Mouse (Mus musculus) kidney, embryonic 16.5 days (tissue): ENCODE measurements at regions not wholly inside any gene's neighbourhood (a gene's known extent, or its start where the extent isn't known, plus 50 kb on each side); places are given as distances from the start of the nearest gene placed in this dataset.
"Not testable (repeated sequence)": the region's sequence is repeated elsewhere in the genome, so short reads cannot be mapped to it uniquely, and the experiment has no call there.

Experiments
- ATAC-seq: fragments of 200-750 bp; cut with Nextera tagmentation; 2 replicates; pipeline ENCODE4 v1.8.0; 2017; ENCODE audit warnings: moderate TSS enrichment; ENCODE audit not compliant: low FRiP score, low TSS enrichment
- H3K27ac ChIP-seq: fragments of 300-500 bp; sonication (generic); 2 replicates; pipeline ENCODE4 v1.5.1; 2014; ENCODE audit warnings: low read length
- H3K27me3 ChIP-seq: fragments of 300-500 bp; sonication (generic); 2 replicates; pipeline ENCODE4 v1.6.1; 2014; ENCODE audit warnings: low read length, control low read depth, mixed read lengths; ENCODE audit not compliant: insufficient read depth
- H3K36me3 ChIP-seq: fragments of 300-500 bp; sonication (generic); 2 replicates; pipeline ENCODE4 v1.6.1; 2014; ENCODE audit warnings: low read length, control low read depth, mixed read lengths; ENCODE audit not compliant: insufficient read depth
- H3K4me1 ChIP-seq: fragments of 300-500 bp; sonication (generic); 2 replicates; pipeline ENCODE4 v1.6.1; 2014; ENCODE audit warnings: low read length, control low read depth, mixed read lengths; ENCODE audit not compliant: insufficient read depth
- H3K4me2 ChIP-seq: fragments of 300-500 bp; sonication (generic); replicated peaks from 2 replicates; pipeline ENCODE4 v1.6.1; 2014; ENCODE audit warnings: low read depth, low read length
- H3K4me3 ChIP-seq: fragments of 300-500 bp; sonication (generic); 2 replicates; pipeline ENCODE4 v1.5.1; 2014; ENCODE audit warnings: mild to moderate bottlenecking, low read length
- H3K9ac ChIP-seq: fragments of 300-500 bp; sonication (generic); replicated peaks from 2 replicates; pipeline ENCODE4 v1.6.1; 2014; ENCODE audit warnings: low read length
- H3K9me3 ChIP-seq: fragments of 300-500 bp; sonication (generic); 2 replicates; pipeline ENCODE4 v1.6.1; 2016; ENCODE audit warnings: low read length, control low read depth
- WGBS: fragments of 180-500 bp; shearing (Covaris S2); extraction: QIAGEN DNeasy Blood & Tissue Kit; methylation state at CpG from one replicate; pipeline ENCODE4 v1.1.7; 2014; 5-methylcytosine and 5-hydroxymethylcytosine counted together

DNA sequence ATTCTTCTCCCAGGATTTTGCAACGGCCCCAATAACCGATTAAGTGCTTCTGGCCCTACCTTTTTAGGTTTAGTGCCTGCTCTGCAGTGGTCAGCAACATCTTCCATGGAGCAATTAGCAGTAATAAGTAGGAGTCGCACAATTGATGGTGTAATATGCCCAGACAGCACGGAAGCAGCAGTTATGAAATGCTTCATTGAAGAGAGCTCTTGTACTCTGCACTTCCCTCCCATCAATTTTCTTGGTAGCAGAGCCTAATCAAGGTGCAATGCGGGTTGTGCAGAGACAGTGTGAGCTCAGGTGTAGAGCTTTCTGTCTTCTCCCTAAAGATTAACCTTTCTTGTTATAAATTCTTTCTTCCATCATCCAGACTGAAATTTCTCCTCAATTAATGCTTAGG is 193.3 kb downstream of the Serpinb8 start:
- H3K36me3 ChIP-seq: no peaks in the 10 kb centered on the region
- no peak overlapping the region for H3K27ac ChIP-seq
- H3K4me3 ChIP-seq: no peak overlapping the region
- no peak for ATAC-seq
- H3K4me2 ChIP-seq: no peak overlapping the region
- no peaks in the 10 kb centered on the region for H3K9me3 ChIP-seq
- H3K9ac ChIP-seq: no peak overlapping the region
- 76% methylated on average over 5 of the region's 5 CpGs for WGBS
- H3K4me1 ChIP-seq: no peaks in the 10 kb centered on the region
- H3K27me3 ChIP-seq: no peaks in the 10 kb centered on the region

DNA sequence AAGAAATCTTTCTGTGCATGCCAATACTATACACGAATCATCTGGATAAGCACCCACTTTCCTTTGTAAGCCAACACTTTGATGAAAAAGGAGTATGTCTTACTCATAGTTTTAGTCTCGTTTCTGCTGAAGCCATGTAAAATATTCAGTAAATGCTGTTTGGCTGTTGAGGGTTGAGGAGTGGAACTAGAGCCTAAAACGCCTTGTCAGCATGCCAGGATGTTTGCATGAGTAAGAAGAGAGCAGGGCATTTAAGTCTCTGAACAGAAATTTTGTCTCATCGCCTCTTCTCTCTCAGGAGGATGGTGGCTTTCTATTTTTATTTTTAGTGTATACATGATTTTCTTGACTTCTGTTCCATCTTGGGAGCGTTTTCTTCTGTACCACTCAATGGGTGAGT is 216.0 kb downstream of the Serpinb8 start:
- Histone ChIP-seq H3K27ac (no peak overlapping the region), H3K36me3 (no peaks in the 10 kb centered on the region), H3K4me1 (no peaks in the 10 kb centered on the region), H3K9me3 (no peaks in the 10 kb centered on the region), H3K27me3 (no peaks in the 10 kb centered on the region), H3K4me2 (no peak overlapping the region), H3K9ac (no peak overlapping the region), H3K4me3 (no peak overlapping the region)
- no peak for ATAC-seq
- WGBS: 85% methylated on average over 5 of the region's 5 CpGs

GRCm38 (mm10) chr1:107807367-107807766 is 217.6 kb downstream of the Serpinb8 start:
- not testable (repeated sequence) for H3K9ac ChIP-seq, H3K27me3 ChIP-seq, ATAC-seq, H3K36me3 ChIP-seq, H3K4me3 ChIP-seq, H3K4me1 ChIP-seq, H3K9me3 ChIP-seq, H3K27ac ChIP-seq, H3K4me2 ChIP-seq
- 80% methylated on average over 2 of the region's 2 CpGs for WGBS

GRCm38 (mm10) chr1:107811136-107811535 is 221.3 kb downstream of the Serpinb8 start:
- H3K4me1 ChIP-seq: no peaks in the 10 kb centered on the region
- no peak overlapping the region for H3K27ac ChIP-seq
- H3K9me3 ChIP-seq: no peaks in the 10 kb centered on the region
- 68% methylated on average over 1 of the region's 1 CpGs for WGBS
- H3K27me3 ChIP-seq: no peaks in the 10 kb centered on the region
- no peaks in the 10 kb centered on the region for H3K36me3 ChIP-seq
- ATAC-seq: no peak
- H3K4me2 ChIP-seq: no peak overlapping the region
- no peak overlapping the region for H3K9ac ChIP-seq
- H3K4me3 ChIP-seq: no peak overlapping the region

GRCm38 (mm10) chr1:107811859-107812258 is 222.1 kb downstream of the Serpinb8 start:
- Histone ChIP-seq H3K4me3 (no peak overlapping the region), H3K27me3 (no peaks in the 10 kb centered on the region), H3K9me3 (no peaks in the 10 kb centered on the region), H3K4me2 (no peak overlapping the region), H3K9ac (no peak overlapping the region), H3K27ac (no peak overlapping the region), H3K36me3 (no peaks in the 10 kb centered on the region), H3K4me1 (no peaks in the 10 kb centered on the region)
- no peak for ATAC-seq
- WGBS: 90% methylated on average over 2 of the region's 2 CpGs

- no peak overlapping the region for H3K4me3 ChIP-seq
- no peak overlapping the region for H3K9ac ChIP-seq
- WGBS: 63% methylated on average over 5 of the region's 5 CpGs
- no peak for ATAC-seq
- H3K4me2 ChIP-seq: no peak overlapping the region
- H3K4me1 ChIP-seq: no peaks in the 10 kb centered on the region
- H3K36me3 ChIP-seq: no peaks in the 10 kb centered on the region
- no peaks in the 10 kb centered on the region for H3K27me3 ChIP-seq
- H3K9me3 ChIP-seq: no peaks in the 10 kb centered on the region
- no peak overlapping the region for H3K27ac ChIP-seq
These were observed 248.1 kb downstream of the Serpinb8 start for GRCm38 (mm10) chr1:107837877-107838276.

DNA sequence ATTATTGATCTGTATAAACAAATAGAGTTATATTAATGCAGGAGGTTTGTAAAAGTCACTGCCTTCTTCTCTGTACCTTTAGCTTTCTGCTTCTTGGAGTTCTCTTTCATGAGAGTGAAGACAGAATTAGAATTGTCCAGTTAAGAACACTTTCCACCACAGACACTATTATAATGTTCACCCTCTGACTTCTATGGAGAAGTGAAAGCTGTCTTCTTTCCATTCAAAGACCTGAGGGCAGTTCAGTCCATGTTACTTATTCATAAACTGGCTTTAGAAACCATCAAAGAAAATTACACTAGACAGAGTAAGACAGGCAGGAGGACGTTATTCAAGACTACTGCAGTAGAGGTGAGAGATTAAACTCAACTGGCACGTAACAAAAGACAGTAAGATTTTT is 262.6 kb downstream of the Serpinb8 start:
- Histone ChIP-seq H3K27me3 (no peaks in the 10 kb centered on the region), H3K27ac (no peak overlapping the region), H3K4me3 (no peak overlapping the region), H3K9me3 (no peaks in the 10 kb centered on the region), H3K4me1 (no peaks in the 10 kb centered on the region), H3K36me3 (no peaks in the 10 kb centered on the region), H3K4me2 (no peak overlapping the region), H3K9ac (no peak overlapping the region)
- ATAC-seq: no peak
- WGBS: 72% methylated on average over 2 of the region's 2 CpGs

DNA sequence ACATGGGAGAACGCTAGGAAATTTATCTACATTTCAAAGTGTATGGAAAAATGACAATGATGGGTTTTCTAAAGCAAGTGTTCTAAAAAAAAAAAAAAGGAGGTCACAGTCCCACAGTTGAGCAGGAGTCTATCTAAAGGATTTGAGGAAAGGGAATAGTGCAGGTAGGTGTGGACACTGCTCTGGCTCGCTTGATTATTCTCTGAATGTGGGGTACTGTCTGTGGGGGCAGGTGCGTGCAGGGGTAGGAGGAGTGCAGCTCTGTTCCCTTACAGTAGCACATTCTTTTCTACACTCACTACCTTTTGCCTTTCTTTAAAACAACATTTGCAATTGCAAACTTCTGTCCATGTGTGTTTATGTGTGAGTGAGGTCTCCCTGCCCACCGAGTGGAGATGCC is 263.2 kb downstream of the Serpinb8 start:
- H3K4me3 ChIP-seq: no peak overlapping the region
- H3K4me2 ChIP-seq: no peak overlapping the region
- H3K9me3 ChIP-seq: no peaks in the 10 kb centered on the region
- H3K4me1 ChIP-seq: no peaks in the 10 kb centered on the region
- no peak overlapping the region for H3K9ac ChIP-seq
- H3K36me3 ChIP-seq: no peaks in the 10 kb centered on the region
- H3K27ac ChIP-seq: no peak overlapping the region
- no peak for ATAC-seq
- WGBS: 96% methylated on average over 4 of the region's 4 CpGs
- no peaks in the 10 kb centered on the region for H3K27me3 ChIP-seq

DNA sequence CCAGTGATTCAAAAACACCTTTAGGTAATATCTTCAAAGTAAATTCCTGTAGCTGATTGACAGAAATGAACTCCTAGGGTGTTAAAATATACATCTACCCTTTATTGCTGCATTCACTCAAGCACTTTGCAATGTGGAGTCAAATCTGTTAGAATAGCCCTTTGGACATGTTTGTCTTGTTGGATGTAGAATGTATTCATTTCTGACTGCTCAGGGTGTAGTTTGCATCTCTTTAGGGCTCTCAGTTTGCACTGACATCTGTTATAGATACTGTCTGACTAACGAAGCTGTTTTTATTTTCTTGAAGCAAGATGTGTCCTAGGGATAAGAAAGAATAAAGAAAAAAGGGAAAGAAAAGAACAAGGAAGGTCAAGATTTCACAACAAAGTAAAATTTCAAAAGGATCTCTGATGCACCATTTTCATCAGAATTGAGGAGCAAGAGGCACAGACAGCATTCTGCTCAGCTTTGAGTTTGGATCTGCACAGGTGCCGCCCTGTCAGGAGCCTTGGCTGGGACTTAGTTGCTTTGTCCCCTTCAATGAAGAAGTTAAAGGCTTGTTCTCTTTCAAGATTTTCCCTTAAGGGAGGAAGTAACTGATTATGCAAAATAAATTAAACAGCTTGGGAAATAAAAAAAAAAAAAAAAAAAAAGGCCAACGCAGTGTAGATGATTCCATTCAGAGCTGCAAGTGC is 308.1 kb downstream of the Serpinb8 start:
- H3K27ac ChIP-seq: no peak overlapping the region
- WGBS: 68% methylated on average over 3 of the region's 3 CpGs
- no peak overlapping the region for H3K4me2 ChIP-seq
- no peaks in the 10 kb centered on the region for H3K36me3 ChIP-seq
- no peak overlapping the region for H3K9ac ChIP-seq
- no peak overlapping the region for H3K4me3 ChIP-seq
- H3K4me1 ChIP-seq: 0 out of 2 replicates have a peak, but pooled peaks cover 5% of the 10 kb centered on the region
- no peaks in the 10 kb centered on the region for H3K27me3 ChIP-seq
- no peak for ATAC-seq
- no peaks in the 10 kb centered on the region for H3K9me3 ChIP-seq

DNA sequence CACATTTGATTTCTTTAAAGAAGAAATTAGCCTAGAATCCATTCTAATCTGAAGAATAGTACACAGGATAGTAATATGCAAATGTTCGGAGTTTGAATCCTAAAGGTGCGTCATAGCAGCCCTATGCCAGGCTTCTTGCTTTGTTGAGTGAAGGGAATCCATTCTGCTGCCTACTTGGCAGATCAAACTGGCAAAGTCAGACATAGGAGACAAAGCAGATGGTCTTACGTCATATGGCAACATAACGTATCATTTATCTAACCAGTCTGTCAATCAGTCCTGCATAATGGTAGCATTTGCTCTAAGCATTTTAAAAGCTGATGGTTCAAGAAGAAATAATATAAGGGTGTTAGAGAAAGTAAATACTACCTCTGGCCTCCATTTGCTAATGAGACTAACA is 309.5 kb downstream of the Serpinb8 start:
- WGBS: 92% methylated on average over 4 of the region's 4 CpGs

More for the DNA sequence above, 309.5 kb downstream of the Serpinb8 start:
- Histone ChIP-seq H3K27me3 (no peaks in the 10 kb centered on the region), H3K36me3 (no peaks in the 10 kb centered on the region), H3K27ac (no peak overlapping the region), H3K4me2 (no peak overlapping the region), H3K4me1 (0 out of 2 replicates have a peak, but pooled peaks cover 5% of the 10 kb centered on the region), H3K9me3 (no peaks in the 10 kb centered on the region), H3K9ac (no peak overlapping the region), H3K4me3 (no peak overlapping the region)
- no peak for ATAC-seq
